Mouse (Mus musculus) cortical plate, adult 2 months (tissue): ENCODE results near the gene Cfap46. TPM values are rescaled to one million over a fixed set of nuclear protein-coding genes. Genes with fewer than 3 reads are reported as not detected.

Experiments
- H3K27ac ChIP-seq: fragments of 200-500 bp; 2 replicates; pipeline ENCODE4 v1.5.1; 2012; ENCODE audit warnings: low read length, control low read depth, inconsistent platforms; ENCODE audit not compliant: insufficient read depth
- H3K4me1 ChIP-seq: fragments of 200-500 bp; 2 replicates; pipeline ENCODE4 v1.6.1; 2011; ENCODE audit warnings: low read length; ENCODE audit not compliant: control insufficient read depth, insufficient read depth
- H3K4me3 ChIP-seq: fragments of 200-500 bp; 2 replicates; pipeline ENCODE4 v1.5.1; 2011; ENCODE audit warnings: mild to moderate bottlenecking, low read length, control low read depth; ENCODE audit not compliant: insufficient read depth
- CTCF ChIP-seq: fragments of 200-500 bp; IDR thresholded peaks from 2 replicates; pipeline ENCODE4 v1.5.1; 2011; ENCODE audit warnings: mild to moderate bottlenecking, control low read depth, low read length; ENCODE audit not compliant: insufficient read depth; ENCODE audit errors: extremely low read depth
- POLR2A ChIP-seq: fragments of 200-500 bp; IDR thresholded peaks from 2 replicates; pipeline ENCODE4 v1.6.1; 2011; ENCODE audit warnings: mild to moderate bottlenecking, low read length, control low read depth; ENCODE audit not compliant: insufficient read depth; ENCODE audit errors: extremely low read depth
- polyA plus RNA-seq: library from polyadenylated mRNA; depleted of rRNA; stranded (reverse); fragments of >200 nt; gene quantifications from 2 replicates; pipeline ENCODE4 v1.2.3, GENCODE M21; 2012; rRNA removed

Cfap46 gene
- 4.6 and 5.0 TPM in 2 replicates for polyA plus RNA-seq

- Histone ChIP-seq H3K4me1 (0 out of 2 replicates have a peak, but pooled peaks cover 3% of the 10 kb centered on the region), H3K27ac (peak within 1 kb of the TSS; percentile 54), H3K4me3 (peak within 1 kb of the TSS; percentile 66)
- TF ChIP-seq CTCF: no peak
- TF ChIP-seq POLR2A: no peak; the same call in 1 of the 2 replicates
Observed at GRCm38 (mm10) chr7:139683706-139684552, at the start of gene Cfap46. TSS of gene Cfap46 (minus strand) at chr7:139683817.

- Histone ChIP-seq H3K4me3 (no peak overlapping the region), H3K27ac (no peak overlapping the region), H3K4me1 (peaks cover 4% of the 10 kb centered on the region)
- TF ChIP-seq CTCF (no peak), POLR2A (no peak)
Observed at GRCm38 (mm10) chr7:139731276-139731696, 47.7 kb upstream of the Cfap46 start.

- H3K4me1 ChIP-seq: peaks cover 4% of the 10 kb centered on the region
- no peak overlapping the region for H3K27ac ChIP-seq
- no peak overlapping the region for H3K4me3 ChIP-seq
- TF ChIP-seq POLR2A (no peak), CTCF (no peak)
Observed at GRCm38 (mm10) chr7:139727072-139727471, 43.5 kb upstream of the Cfap46 start.

- no peak for TF ChIP-seq CTCF
- TF ChIP-seq POLR2A: no peak
Observed at GRCm38 (mm10) chr7:139725641-139726040, 42.0 kb upstream of the Cfap46 start.

GRCm38 (mm10) chr7:139723986-139724385 is 40.4 kb upstream of the Cfap46 start:
- no peak overlapping the region for H3K27ac ChIP-seq
- H3K4me3 ChIP-seq: no peak overlapping the region
- TF ChIP-seq POLR2A (no peak), CTCF (no peak)
- no peaks in the 10 kb centered on the region for H3K4me1 ChIP-seq

More at GRCm38 (mm10) chr7:139725641-139726040, 42.0 kb upstream of the Cfap46 start:
- Histone ChIP-seq H3K27ac (no peak overlapping the region), H3K4me3 (no peak overlapping the region), H3K4me1 (no peaks in the 10 kb centered on the region)

- TF ChIP-seq POLR2A (no peak), CTCF (no peak)
- Histone ChIP-seq H3K4me3 (no peak overlapping the region), H3K27ac (no peak overlapping the region), H3K4me1 (no peaks in the 10 kb centered on the region)
Observed at GRCm38 (mm10) chr7:139721196-139721595, 37.6 kb upstream of the Cfap46 start.

- H3K27ac ChIP-seq: no peak overlapping the region
- no peaks in the 10 kb centered on the region for H3K4me1 ChIP-seq
- no peak for TF ChIP-seq CTCF
- TF ChIP-seq POLR2A: no peak
- no peak overlapping the region for H3K4me3 ChIP-seq
Observed at GRCm38 (mm10) chr7:139717781-139718180, 34.2 kb upstream of the Cfap46 start.

GRCm38 (mm10) chr7:139711821-139712220 is 28.2 kb upstream of the Cfap46 start:
- Histone ChIP-seq H3K4me3 (no peak overlapping the region), H3K27ac (no peak overlapping the region)
- TF ChIP-seq POLR2A (no peak), CTCF (no peak)

GRCm38 (mm10) chr7:139706411-139707120 is 22.9 kb upstream of the Cfap46 start:
- no peak for TF ChIP-seq POLR2A
- TF ChIP-seq CTCF: no peak
- no peak overlapping the region for H3K27ac ChIP-seq
- peaks cover 20% of the 10 kb centered on the region for H3K4me1 ChIP-seq
- H3K4me3 ChIP-seq: no peak overlapping the region

More at GRCm38 (mm10) chr7:139711821-139712220, 28.2 kb upstream of the Cfap46 start:
- peaks cover 4% of the 10 kb centered on the region for H3K4me1 ChIP-seq

GRCm38 (mm10) chr7:139705781-139706180 is 22.2 kb upstream of the Cfap46 start:
- TF ChIP-seq CTCF (no peak), POLR2A (no peak)
- Histone ChIP-seq H3K4me3 (no peak overlapping the region), H3K4me1 (peaks cover 20% of the 10 kb centered on the region), H3K27ac (no peak overlapping the region)

GRCm38 (mm10) chr7:139705081-139705480 is 21.5 kb upstream of the Cfap46 start:
- Histone ChIP-seq H3K27ac (no peak overlapping the region), H3K4me3 (no peak overlapping the region), H3K4me1 (peaks cover 20% of the 10 kb centered on the region)
- TF ChIP-seq CTCF: no peak
- TF ChIP-seq POLR2A: no peak
